Mouse (Mus musculus) brain, embryonic 14.5 days (tissue): ENCODE data around the gene Runx1. TPM values are rescaled to one million over a fixed set of nuclear protein-coding genes. Genes with fewer than 3 reads are reported as not detected.
A peak's percentile ranks its signal among the peaks of the same experiment; 100 is the strongest.

Experiments used
- DNase-seq: peaks from one replicate; pipeline ENCODE4 v3.0.0-alpha.2; 2011; ENCODE audit warnings: low read depth
- CTCF ChIP-seq: fragments of 200-500 bp; IDR thresholded peaks from 2 replicates; pipeline ENCODE4 v1.5.1; 2012; ENCODE audit warnings: inconsistent platforms, mild to moderate bottlenecking, moderate library complexity, borderline replicate concordance; ENCODE audit not compliant: insufficient read depth, insufficient read length; ENCODE audit errors: extremely low read depth
- POLR2A ChIP-seq: fragments of 200-500 bp; IDR thresholded peaks from 2 replicates; pipeline ENCODE4 v1.6.1; 2012; ENCODE audit warnings: mild to moderate bottlenecking, inconsistent platforms, borderline replicate concordance; ENCODE audit not compliant: poor library complexity, insufficient read depth, insufficient read length, severe bottlenecking; ENCODE audit errors: extremely low read depth
- polyA plus RNA-seq: library from polyadenylated mRNA; depleted of rRNA; stranded (reverse); fragments of >200 nt; gene quantifications from 2 replicates; pipeline ENCODE4 v1.2.3, GENCODE M21; 2012

The Runx1 gene
- polyA plus RNA-seq, 1 experiment, result 1.4 TPM

GRCm38 (mm10) chr16:92782408-92782807, 43.5 kb downstream of the Runx1 start:
- TF ChIP-seq CTCF (no peak), POLR2A (no peak)
- DNase-seq, result no peak

GRCm38 (mm10) chr16:92779896-92780435, 46.0 kb downstream of the Runx1 start:
- DNase-seq, result no peak
- TF ChIP-seq CTCF (no peak), POLR2A (no peak)

DNA sequence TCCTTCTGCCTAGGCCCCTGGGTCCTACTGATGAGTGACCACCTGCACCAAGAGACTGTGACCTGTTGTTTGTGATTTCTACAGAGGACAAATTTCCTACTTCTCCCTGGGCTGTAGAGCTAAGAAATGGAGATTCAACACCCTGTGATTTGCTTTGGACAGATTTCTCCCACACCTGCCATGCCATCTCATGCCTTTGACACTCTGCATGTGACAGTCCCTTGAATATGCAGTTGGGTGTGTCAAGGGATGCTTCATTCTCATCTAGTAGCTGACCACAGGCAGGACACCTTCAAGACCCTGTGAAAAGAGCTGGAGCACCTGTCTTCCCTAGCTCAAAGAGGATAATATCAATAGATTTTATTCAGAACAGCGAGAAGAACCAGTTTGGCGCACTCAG, 46.8 kb downstream of the Runx1 start:
- DNase-seq, result no peak
- TF ChIP-seq POLR2A (no peak), CTCF (no peak)

DNA sequence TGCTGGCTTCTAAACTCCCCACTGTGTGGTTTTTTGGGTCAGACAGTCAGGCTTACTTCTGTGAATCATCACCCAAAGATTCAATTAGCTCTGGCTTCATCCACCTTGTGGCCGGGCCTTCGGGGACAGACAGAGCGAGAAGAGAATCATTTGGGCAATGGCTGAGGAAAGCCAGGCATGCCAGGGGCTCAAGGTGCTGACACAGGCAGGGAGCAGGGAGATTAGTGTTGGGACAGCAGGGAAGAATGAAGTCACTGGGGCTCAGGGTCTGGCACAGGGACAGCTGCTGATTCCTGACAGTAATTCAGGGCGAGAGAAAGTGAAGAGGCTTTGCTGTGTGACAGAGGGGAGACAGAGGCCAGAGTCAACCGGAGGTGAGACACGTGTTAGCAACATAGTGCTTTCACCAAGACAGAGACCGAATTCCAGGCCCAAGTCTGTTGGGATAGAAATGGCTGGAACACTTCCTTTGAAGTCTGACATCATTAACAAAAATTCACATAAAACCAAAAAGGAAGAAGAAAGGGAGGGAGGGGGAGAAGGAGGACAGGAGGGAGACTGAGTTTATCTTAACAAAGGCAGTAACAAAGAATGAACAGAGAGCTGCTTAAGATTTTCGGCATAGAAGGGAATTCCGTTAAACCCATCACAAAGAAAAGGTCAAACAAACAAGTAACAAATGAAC, 47.7 kb downstream of the Runx1 start:
- no peak for DNase-seq
- no peak for TF ChIP-seq CTCF
- no peak for TF ChIP-seq POLR2A

- TF ChIP-seq CTCF (no peak), POLR2A (no peak)
- no peak for DNase-seq
These were observed 58.1 kb downstream of the Runx1 start for GRCm38 (mm10) chr16:92767862-92768261.

- no peak for DNase-seq
- TF ChIP-seq CTCF (no peak), POLR2A (no peak)
These were observed 58.5 kb downstream of the Runx1 start for GRCm38 (mm10) chr16:92767423-92767822.

DNA sequence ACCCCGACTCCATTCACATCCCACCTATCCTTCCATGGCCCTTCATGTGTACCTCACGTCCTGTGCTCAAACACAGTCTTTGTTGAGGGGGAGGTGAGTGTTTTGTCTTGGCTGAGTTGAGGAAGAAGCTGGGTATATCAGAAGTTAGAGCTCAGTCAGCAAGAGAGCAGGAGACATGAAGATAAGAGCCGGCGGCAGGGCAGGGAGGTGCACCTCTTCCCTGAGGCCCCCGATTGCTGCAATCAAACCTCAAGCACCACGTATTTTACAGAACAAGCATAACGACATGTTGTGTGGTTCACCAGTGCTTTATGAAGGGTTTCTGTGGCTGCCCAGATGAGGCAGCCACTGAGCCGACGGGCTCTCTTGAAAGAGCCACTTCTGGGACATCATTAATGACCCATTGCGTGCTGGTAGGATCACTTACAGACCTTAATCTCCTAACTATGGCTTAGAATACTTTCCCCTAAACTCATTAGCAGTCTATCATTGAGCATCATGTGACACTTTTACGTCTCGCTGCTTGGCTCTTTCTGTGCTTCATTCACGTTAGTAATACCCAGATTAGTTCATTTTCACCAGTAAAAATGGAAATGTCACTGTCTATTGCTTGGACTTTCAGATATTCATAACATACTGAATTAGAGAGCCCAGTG, 61.1 kb downstream of the Runx1 start:
- TF ChIP-seq POLR2A (no peak), CTCF (no peak)
- no peak for DNase-seq

- no peak for TF ChIP-seq POLR2A
- peak; percentile 64 for DNase-seq
These were observed 62.3 kb downstream of the Runx1 start for GRCm38 (mm10) chr16:92763666-92764065.

DNA sequence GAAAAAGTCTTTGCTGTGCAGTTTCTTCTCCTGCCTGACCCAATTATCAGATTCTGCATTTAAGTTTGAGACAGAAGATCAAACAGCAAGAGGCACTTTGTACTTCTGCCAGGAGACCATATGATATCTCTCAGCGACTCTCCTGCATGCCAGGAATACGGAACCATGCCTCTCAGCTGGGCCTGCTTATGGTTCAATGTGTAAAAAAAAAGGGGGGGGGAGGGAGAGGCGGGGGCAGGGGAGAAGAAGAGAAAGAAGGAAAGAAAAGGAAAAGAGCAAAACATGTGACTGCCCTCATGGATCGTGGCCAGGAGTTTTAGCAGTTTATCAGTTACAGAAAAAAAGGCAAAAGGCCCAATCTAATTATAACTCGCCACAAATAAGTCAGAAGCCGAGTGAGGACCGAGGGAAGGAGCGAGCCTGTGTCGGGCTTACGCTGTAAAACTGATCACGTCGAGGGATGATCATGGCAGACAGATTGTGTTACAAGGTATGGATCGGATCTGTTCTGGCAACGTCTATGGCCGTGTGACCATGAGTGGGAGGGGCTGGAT, 63.9 kb downstream of the Runx1 start:
- TF ChIP-seq CTCF, result no peak
- no peak for TF ChIP-seq POLR2A
- DNase-seq, result peak; percentile 91

GRCm38 (mm10) chr16:92760091-92760490, 65.9 kb downstream of the Runx1 start:
- DNase-seq, result no peak
- TF ChIP-seq POLR2A, result no peak
- no peak for TF ChIP-seq CTCF

DNA sequence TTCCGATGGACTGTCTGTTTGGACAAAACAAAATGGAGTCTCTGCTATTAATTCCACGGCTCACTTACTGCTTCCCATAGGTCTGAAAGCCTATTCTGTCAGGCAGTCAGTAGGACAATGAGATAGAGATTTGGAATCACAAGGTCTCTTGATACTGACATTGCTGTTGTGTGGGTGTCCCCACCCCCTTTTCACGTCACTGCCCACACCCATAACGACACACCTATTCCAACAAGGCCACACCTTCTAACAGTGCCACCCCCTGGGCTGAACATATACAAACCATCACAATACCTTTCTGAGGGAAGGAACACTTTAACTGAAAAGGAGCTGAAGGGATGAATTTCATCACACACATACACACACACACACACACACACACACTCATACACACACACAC, 68.4 kb downstream of the Runx1 start:
- TF ChIP-seq POLR2A (no peak), CTCF (no peak)
- DNase-seq, result no peak

DNA sequence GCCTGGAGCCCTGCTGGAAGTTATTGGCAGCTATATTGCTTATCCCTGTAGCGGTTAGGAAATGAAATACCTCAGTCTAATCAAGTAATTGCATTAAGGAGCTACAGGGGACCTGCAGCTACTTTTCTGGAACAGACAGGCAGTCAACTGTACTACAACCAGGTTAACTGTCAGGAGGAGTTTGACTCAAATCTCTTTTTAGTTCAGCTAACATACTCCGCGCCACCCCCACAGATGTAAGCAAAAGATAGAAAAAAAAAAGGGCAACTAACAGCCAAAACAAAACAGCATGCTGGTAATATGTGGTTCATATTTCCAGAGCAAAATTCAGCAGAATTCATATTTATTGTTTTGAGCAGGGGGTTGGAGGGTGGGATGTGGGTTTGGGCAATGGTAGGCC, 72.0 kb downstream of the Runx1 start:
- TF ChIP-seq CTCF (no peak), POLR2A (no peak)
- DNase-seq, result no peak

GRCm38 (mm10) chr16:92753139-92753538, 72.8 kb downstream of the Runx1 start:
- TF ChIP-seq POLR2A, result no peak
- no peak for TF ChIP-seq CTCF
- DNase-seq, result no peak
